Mouse (Mus musculus): ENCODE data around the gene Slc1a3. TPM values are rescaled to one million over a fixed set of nuclear protein-coding genes. Genes with fewer than 3 reads are reported as not detected.

Slc1a3 gene
- not detected in 2 replicates for polyA plus RNA-seq (2012)

DNA sequence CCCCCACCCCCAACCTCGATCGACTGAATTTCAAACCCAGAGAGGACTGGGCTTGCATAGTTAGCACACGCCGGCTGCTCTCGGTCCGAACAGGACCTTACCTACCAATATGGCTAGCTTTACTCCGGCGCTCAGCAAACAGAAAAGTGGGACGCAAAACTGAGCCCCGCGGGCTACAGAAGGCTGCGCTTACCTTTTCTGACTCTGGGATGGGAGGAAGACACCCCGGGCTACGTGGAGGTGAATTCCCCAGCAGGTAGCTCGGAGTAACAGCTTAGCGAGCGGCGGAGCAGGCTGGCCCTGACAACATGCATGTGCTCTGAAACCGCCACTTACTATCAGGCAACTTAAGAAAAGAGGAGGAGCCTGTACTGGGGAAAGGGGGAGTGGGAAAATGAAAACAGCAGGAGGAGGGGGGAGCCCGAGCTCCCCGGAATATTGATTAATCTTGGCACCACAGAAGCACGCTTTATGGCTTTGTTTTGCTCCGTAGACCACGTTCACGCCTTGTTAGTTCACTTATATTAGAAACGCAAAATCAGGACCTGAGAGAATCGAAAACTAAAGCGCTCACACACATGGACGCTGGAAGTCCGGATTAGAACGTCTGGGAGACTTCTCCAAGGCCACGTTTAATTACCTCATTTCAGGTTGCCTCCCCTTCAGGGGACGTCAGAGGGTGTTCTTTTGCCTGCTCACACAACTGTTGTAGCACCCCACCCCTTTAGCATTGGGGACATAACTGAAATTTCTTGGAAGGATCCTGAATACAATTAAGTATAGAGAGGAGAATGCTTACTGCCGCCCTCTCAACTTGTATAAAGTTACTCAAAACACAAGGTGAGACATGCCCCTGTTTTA, at the start of gene Slc1a3:
Gene Slc1a3, minus strand, starts transcription at position 619 of the 861 bp plus-strand sequence.

Other genes starting within 250 kb of the Slc1a3 start
- gene Gm2310, start 190.8 kb downstream of the Slc1a3 start, polyA plus RNA-seq (2012) = not detected in 2 replicates

All from megakaryocyte-erythroid progenitor cell, adult 5 weeks (primary cell).